Mouse (Mus musculus) ES-Bruce4 (cell line): Measurements from ENCODE around the gene Slc25a17.

ENCODE experiments used
- CTCF ChIP-seq: IDR thresholded peaks from one replicate; pipeline ENCODE4 v1.8.1; 2011; ENCODE audit warnings: low read depth, low read length
- EP300 ChIP-seq: IDR thresholded peaks from 2 replicates; pipeline ENCODE4 v1.6.1; 2011; ENCODE audit warnings: low read depth, low read length; ENCODE audit not compliant: insufficient read depth
- POLR2A ChIP-seq: IDR thresholded peaks from one replicate; pipeline ENCODE4 v1.8.1; 2011; ENCODE audit warnings: low read length; ENCODE audit not compliant: insufficient read depth

GRCm38 (mm10) chr15:81339158-81339557 lies 21.5 kb downstream of the Slc25a17 start:
- TF ChIP-seq CTCF (no peak), POLR2A (no peak), EP300 (no peak)
